In genomic region chr1:132139416-132139864, GRCm38 (mm10) we compare ENCODE assay signal across 9 mouse cellular contexts. TPM values are rescaled to one million over a fixed set of nuclear protein-coding genes. Genes with fewer than 3 reads are reported as not detected.
DNase-seq lines count a peak whose midpoint lies in the region; ATAC-seq and TF ChIP-seq lines count a peak whose summit lies in the region.
"Had no signal": no experiment of that assay in that cellular context is flagged by ENCODE, and none has a peak within 500 bp of the region (broad histone marks: within the 10 kb centered on the region; RNA-seq: fewer than 3 reads in every experiment).

Cdk18 (minus strand) TSS chr1:132139684.

- no peak for TF ChIP-seq CTCF in bone marrow macrophage, adult 2 months (IDR thresholded peaks at IDR 0.05; ENCODE audit: low read depth, low read length)

- peak within 1 kb of the TSS; percentile 72 for H3K9ac ChIP-seq in forebrain, embryonic 13.5 days

- H3K4me3 ChIP-seq in bone marrow macrophage, adult 2 months (ENCODE audit: insufficient read depth, low read length) = peak within 1 kb of the TSS; percentile 92
- peak within 1 kb of the TSS; percentile 49 for H3K4me3 ChIP-seq in forebrain, embryonic 13.5 days

- no peak; the same call in 1 of the 2 replicates for ATAC-seq in forebrain, embryonic 13.5 days
- peak; percentile 83 to 87 for ATAC-seq in hematopoietic stem cell, adult 5-6 weeks (replicated peaks in 1 of 2; ENCODE audit: insufficient read depth in 1 of 2, low FRiP score in 2 of 2, low TSS enrichment in 1 of 2, low read depth in 1 of 2, poor library complexity in 2 of 2, severe bottlenecking in 2 of 2)

- H3K27me3 ChIP-seq in forebrain, embryonic 13.5 days = peaks cover 29% of the 10 kb centered on the region

- peak within 1 kb of the TSS; percentile 89 for H3K27ac ChIP-seq in bone marrow macrophage, adult 2 months (ENCODE audit: insufficient read depth, low read depth, low read length)
- no peak within 1 kb of the TSS for H3K27ac ChIP-seq in forebrain, embryonic 13.5 days

- peak; percentile 89 for DNase-seq in NIH3T3 (ENCODE audit: low read depth)
- DNase-seq in layer of hippocampus, adult 9-11 months = peak; percentile 70
- DNase-seq in lung, postnatal 10 days = peak; percentile 91
- DNase-seq in skeletal muscle tissue, adult 2 months (ENCODE audit: low read depth, low spot score) = peak; percentile 56
- DNase-seq in frontal cortex, postnatal 25 days (ENCODE audit: low spot score in 2 of 2) = no peak

- H3K4me1 ChIP-seq in bone marrow macrophage, adult 2 months (ENCODE audit: control insufficient read depth, insufficient read depth, low read length) = peaks cover 40% of the 10 kb centered on the region
- peaks cover 23% of the 10 kb centered on the region for H3K4me1 ChIP-seq in forebrain, embryonic 13.5 days

- H3K36me3 ChIP-seq in forebrain, embryonic 13.5 days (ENCODE audit: poor library complexity, severe bottlenecking) = no peaks in the 10 kb centered on the region

- no peaks in the 10 kb centered on the region for H3K9me3 ChIP-seq in forebrain, embryonic 13.5 days (replicated peaks)

- WGBS in forebrain, embryonic 13.5 days = under 1% methylated on average over 30 of the region's 30 CpGs

- no peak for TF ChIP-seq POLR2A in bone marrow macrophage, adult 2 months (IDR thresholded peaks at IDR 0.05; ENCODE audit: borderline replicate concordance, low read depth, low read length)

- H3K4me2 ChIP-seq in forebrain, embryonic 13.5 days = peak within 1 kb of the TSS; percentile 97

RNA-seq across cellular contexts. Expression of gene Cdk18, which starts in this region (rescaled TPM):
- polyA plus RNA-seq in bone marrow macrophage, adult 2 months (2012; ENCODE audit: insufficient read depth, insufficient read length, missing spikeins) = 56.1 and 65.3 TPM in 2 replicates
- polyA plus RNA-seq in forebrain, embryonic 13.5 days (2015; fragmentation: Nextera tagmentation; extraction: Ambion mirVana) = 0.23 and 0.59 TPM in 2 replicates
- total RNA-seq in hematopoietic stem cell, adult 5-6 weeks (2017) = 4.5 and 6.4 TPM in 2 replicates
- total RNA-seq: neutrophil, adult 5-6 weeks had no signal

Comparison
In these comparisons a context has a peak if more than half of its experiments do, and no peak if none do; other contexts are left out.
1. RNA of gene Cdk18 (polyA plus RNA-seq): 56.1 to 65.3 TPM in bone marrow macrophage, adult 2 months; 0.23 to 0.59 TPM in forebrain, embryonic 13.5 days; every median in the first group is over 10 times any median in the second.
2. DNase-seq: peak in NIH3T3 (single experiment), layer of hippocampus, adult 9-11 months (single experiment), lung, postnatal 10 days (single experiment) and skeletal muscle tissue, adult 2 months (single experiment); none in frontal cortex, postnatal 25 days (0 of 2).